Comparison of ENCODE assay signal across 8 mouse cellular contexts in the genomic region with DNA sequence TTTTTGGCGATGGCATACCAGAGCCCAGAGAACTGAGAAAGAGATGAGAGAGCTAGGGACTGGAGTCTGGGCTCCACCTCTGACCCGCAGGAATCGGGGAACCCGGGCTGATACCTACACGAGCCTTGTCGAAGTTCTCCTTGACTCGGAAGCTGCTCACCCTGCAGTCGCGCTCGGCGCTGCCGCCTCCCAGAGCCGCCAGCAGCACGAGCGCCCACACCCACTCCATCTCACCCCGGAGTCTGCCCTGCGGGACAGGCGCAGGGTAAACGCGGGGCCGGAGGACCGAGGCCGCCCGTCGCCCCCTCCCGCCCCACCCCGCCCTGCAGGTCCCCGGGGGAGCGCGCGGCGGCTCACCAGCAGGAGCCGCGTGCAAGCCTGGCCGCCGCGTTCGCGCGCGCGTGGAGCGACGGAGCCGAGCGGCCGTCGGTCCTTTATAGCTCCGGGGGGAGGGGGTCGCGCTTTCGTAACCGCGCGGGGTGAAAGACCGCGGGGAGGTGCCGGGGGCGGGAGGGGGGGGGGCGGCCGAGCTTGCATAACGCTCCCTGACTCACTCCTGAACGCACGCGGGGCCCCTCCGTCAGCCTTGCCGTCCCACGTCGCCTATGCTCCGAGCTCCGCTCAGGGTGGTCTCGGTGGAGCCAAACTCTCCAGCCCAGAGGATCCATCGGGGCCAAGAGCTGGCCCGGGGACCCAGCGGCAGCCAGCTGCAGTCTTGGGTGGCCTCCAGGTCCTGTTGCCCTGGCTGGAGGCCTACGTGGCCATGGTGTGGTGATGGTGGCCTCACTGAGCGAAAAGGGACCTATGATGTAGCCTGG. TPM values are rescaled to one million over a fixed set of nuclear protein-coding genes. Genes with fewer than 3 reads are reported as not detected.
DNase-seq lines count a peak whose midpoint lies in the region; ATAC-seq and TF ChIP-seq lines count a peak whose summit lies in the region.

No protein-coding gene starts in this region.

- TF ChIP-seq CTCF in embryonic fibroblast, embryonic 13.5 days (IDR thresholded peaks at IDR 0.05; ENCODE audit: borderline replicate concordance, insufficient read depth, low read length) = no peak

- peaks cover 44% of the 10 kb centered on the region for H3K27me3 ChIP-seq in heart, embryonic 14.5 days (ENCODE audit: control insufficient read depth, insufficient read depth, low read length)
- H3K27me3 ChIP-seq in midbrain, embryonic 10.5 days (ENCODE audit: low read depth, poor library complexity, severe bottlenecking) = peaks cover 51% of the 10 kb centered on the region
- H3K27me3 ChIP-seq in stomach, embryonic 14.5 days (ENCODE audit: control insufficient read depth, insufficient read depth, low read length) = peaks cover 6% of the 10 kb centered on the region; the same call in 1 of the 2 replicates

- WGBS in heart, embryonic 14.5 days = under 1% methylated on average over 61 of the region's 77 CpGs
- WGBS in midbrain, embryonic 10.5 days = 2% methylated on average over 64 of the region's 77 CpGs
- 1% methylated on average over 74 of the region's 77 CpGs for WGBS in stomach, embryonic 14.5 days

- TF ChIP-seq POLR2A in embryonic fibroblast, embryonic 13.5 days (IDR thresholded peaks at IDR 0.05; ENCODE audit: low read depth, low read length) = no peak

- H3K4me1 ChIP-seq in embryonic fibroblast, embryonic 13.5 days (ENCODE audit: control insufficient read depth, insufficient read depth, low read length) = no peaks in the 10 kb centered on the region
- H3K4me1 ChIP-seq in heart, embryonic 14.5 days (ENCODE audit: control insufficient read depth in 2 of 2, insufficient read depth in 2 of 2, low read length in 2 of 2) = peaks cover 0 to 2% of the 10 kb centered on the region in 2 experiments; a peak in 1 of 4 replicates
- peaks cover 11% of the 10 kb centered on the region for H3K4me1 ChIP-seq in midbrain, embryonic 10.5 days
- no peaks in the 10 kb centered on the region for H3K4me1 ChIP-seq in stomach, embryonic 14.5 days (ENCODE audit: control insufficient read depth, insufficient read depth, low read length)

- DNase-seq in left cerebral cortex, postnatal 14 days (ENCODE audit: low spot score in 2 of 2) = peak; percentile 11 to 15
- DNase-seq in left cerebral cortex, adult 8-10 months (ENCODE audit: low spot score in 2 of 2) = no peak
- peak; percentile 46 for DNase-seq in left cerebral cortex, postnatal 4 days
- peak; percentile 59 for DNase-seq in midbrain, embryonic 10.5 days (ENCODE audit: low spot score)
- no peak for DNase-seq in thymus, postnatal 25 days

- H3K9me3 ChIP-seq in heart, embryonic 14.5 days (ENCODE audit: control insufficient read depth, low read length) = no peaks in the 10 kb centered on the region
- no peaks in the 10 kb centered on the region for H3K9me3 ChIP-seq in midbrain, embryonic 10.5 days (replicated peaks)
- H3K9me3 ChIP-seq in stomach, embryonic 14.5 days (ENCODE audit: control insufficient read depth, low read depth, low read length) = no peaks in the 10 kb centered on the region

- no peak overlapping the region for H3K27ac ChIP-seq in embryonic fibroblast, embryonic 13.5 days (ENCODE audit: insufficient read depth, low read length)
- no peak overlapping the region for H3K27ac ChIP-seq in heart, embryonic 14.5 days (replicated peaks in 1 of 2; ENCODE audit: control insufficient read depth in 1 of 2, insufficient read depth in 1 of 2, low read depth in 2 of 2, low read length in 2 of 2)
- peak overlapping the region; percentile 84 for H3K27ac ChIP-seq in midbrain, embryonic 10.5 days (replicated peaks)
- 0 out of 2 replicates have a peak overlapping the region, but pooled peaks have one; percentile 48 for H3K27ac ChIP-seq in stomach, embryonic 14.5 days (ENCODE audit: low read length)

- intact Hi-C loops in left cerebral cortex, postnatal 14 days (cut with DNase I) = no loop called here
- intact Hi-C loops in left cerebral cortex, postnatal 4 days (cut with DNase I) = no loop called here

- peak; percentile 17; the same call in 1 of the 2 replicates for ATAC-seq in heart, embryonic 14.5 days (ENCODE audit: insufficient number of reproducible peaks, insufficient read depth, low FRiP score, low read depth)
- ATAC-seq in stomach, embryonic 14.5 days (ENCODE audit: insufficient number of reproducible peaks, insufficient read depth, low FRiP score, low read depth) = peak; percentile 74

- peak overlapping the region; percentile 28 for H3K4me3 ChIP-seq in embryonic fibroblast, embryonic 13.5 days (ENCODE audit: insufficient read depth, low read length)
- H3K4me3 ChIP-seq in heart, embryonic 14.5 days (ENCODE audit: control insufficient read depth in 1 of 2, insufficient read depth in 1 of 2, low read depth in 1 of 2, low read length in 2 of 2) = peak overlapping the region; percentile 42 to 58
- H3K4me3 ChIP-seq in midbrain, embryonic 10.5 days = peak overlapping the region; percentile 72
- H3K4me3 ChIP-seq in stomach, embryonic 14.5 days (ENCODE audit: low read depth, low read length) = peak overlapping the region; percentile 51

- no peaks in the 10 kb centered on the region for H3K36me3 ChIP-seq in heart, embryonic 14.5 days (ENCODE audit: control insufficient read depth, insufficient read depth, low read length)
- no peaks in the 10 kb centered on the region for H3K36me3 ChIP-seq in midbrain, embryonic 10.5 days
- H3K36me3 ChIP-seq in stomach, embryonic 14.5 days (ENCODE audit: control insufficient read depth, insufficient read depth, low read length) = no peaks in the 10 kb centered on the region

- peak overlapping the region; percentile 62 for H3K9ac ChIP-seq in heart, embryonic 14.5 days (ENCODE audit: low read length)
- peak overlapping the region; percentile 28; the same call in 1 of the 2 replicates for H3K9ac ChIP-seq in stomach, embryonic 14.5 days (replicated peaks; ENCODE audit: low read depth, low read length)

- H3K4me2 ChIP-seq in heart, embryonic 14.5 days (ENCODE audit: low read length) = peak overlapping the region; percentile 90
- H3K4me2 ChIP-seq in stomach, embryonic 14.5 days (replicated peaks; ENCODE audit: low read depth, low read length) = peak overlapping the region; percentile 89

RNA-seq across cellular contexts. Expression of a gene that starts 0.5 kb away (rescaled TPM):
- total RNA-seq in left cerebral cortex, postnatal 14 days (2021) = 10 to 100 TPM; 23.3 to 23.6 TPM
- 10 to 100 TPM; 22.2 to 32.5 (median 23.6) TPM for total RNA-seq in left cerebral cortex, adult 8-10 months (2022)
- 0.76 and 1.3 TPM in 2 replicates for polyA plus RNA-seq in embryonic fibroblast, embryonic 13.5 days (2011; ENCODE audit: insufficient read length, low read depth, missing spikeins)
- 0.77 and 0.81 TPM in 2 replicates for polyA plus RNA-seq in heart, embryonic 14.5 days (2014; fragmentation: Nextera tagmentation; extraction: Ambion mirVana)
- total RNA-seq in left cerebral cortex, postnatal 4 days (2021) = 1 to 10 TPM; 3.2 to 4.6 TPM
- 2.3 TPM in 2 replicates for polyA plus RNA-seq in midbrain, embryonic 10.5 days (2016; fragmentation: Nextera tagmentation; extraction: Ambion mirVana)
- polyA plus RNA-seq in stomach, embryonic 14.5 days (2014; fragmentation: Nextera tagmentation; extraction: Ambion mirVana) = 19.9 and 21.4 TPM in 2 replicates

RNA-seq across cellular contexts. Expression of a gene that starts 8.0 kb away (rescaled TPM):
- total RNA-seq in left cerebral cortex, postnatal 14 days (2021) = under 1 TPM; 0.53 to 0.87 TPM
- total RNA-seq in left cerebral cortex, adult 8-10 months (2022) = under 1 TPM in 3 of 4 experiments, not detected in 1; 0.16 to 0.37 (median 0.17) TPM
- not detected in 2 replicates for polyA plus RNA-seq in embryonic fibroblast, embryonic 13.5 days (2011; ENCODE audit: insufficient read length, low read depth, missing spikeins)
- polyA plus RNA-seq in heart, embryonic 14.5 days (2014; fragmentation: Nextera tagmentation; extraction: Ambion mirVana) = not detected in 2 replicates
- under 1 TPM in 1 of 2 experiments, not detected in 1; 0.24 TPM for total RNA-seq in left cerebral cortex, postnatal 4 days (2021)
- polyA plus RNA-seq in midbrain, embryonic 10.5 days (2016; fragmentation: Nextera tagmentation; extraction: Ambion mirVana) = 0.11 TPM in 1 of 2 replicates, not detected in the other
- polyA plus RNA-seq in stomach, embryonic 14.5 days (2014; fragmentation: Nextera tagmentation; extraction: Ambion mirVana) = 0.15 and 0.27 TPM in 2 replicates

RNA-seq across cellular contexts. Expression of a gene that starts 27.7 kb away (rescaled TPM):
- not detected for total RNA-seq in left cerebral cortex, postnatal 14 days (2021)
- total RNA-seq in left cerebral cortex, adult 8-10 months (2022) = under 1 TPM in 1 of 4 experiments, not detected in 3; 0.35 TPM
- not detected in 2 replicates for polyA plus RNA-seq in embryonic fibroblast, embryonic 13.5 days (2011; ENCODE audit: insufficient read length, low read depth, missing spikeins)
- polyA plus RNA-seq in heart, embryonic 14.5 days (2014; fragmentation: Nextera tagmentation; extraction: Ambion mirVana) = not detected in 2 replicates
- under 1 TPM; 0.24 to 0.28 TPM for total RNA-seq in left cerebral cortex, postnatal 4 days (2021)
- polyA plus RNA-seq in midbrain, embryonic 10.5 days (2016; fragmentation: Nextera tagmentation; extraction: Ambion mirVana) = 0.12 TPM in 1 of 2 replicates, not detected in the other
- 4.3 and 6.2 TPM in 2 replicates for polyA plus RNA-seq in stomach, embryonic 14.5 days (2014; fragmentation: Nextera tagmentation; extraction: Ambion mirVana)

Comparison
In these comparisons a context has a peak if more than half of its experiments do, and no peak if none do; other contexts are left out.
1. DNase-seq: peak in left cerebral cortex, postnatal 14 days (2 of 2), left cerebral cortex, postnatal 4 days (single experiment) and midbrain, embryonic 10.5 days (single experiment); none in left cerebral cortex, adult 8-10 months (0 of 2) and thymus, postnatal 25 days (single experiment).
2. H3K27ac ChIP-seq: peak in midbrain, embryonic 10.5 days (single experiment) and stomach, embryonic 14.5 days (single experiment); none in embryonic fibroblast, embryonic 13.5 days (single experiment) and heart, embryonic 14.5 days (0 of 2).
3. Peak in every context shown above with its lines, with median percentiles within 50 percentile points of each other: H3K4me3 ChIP-seq.